In the genomic region with DNA sequence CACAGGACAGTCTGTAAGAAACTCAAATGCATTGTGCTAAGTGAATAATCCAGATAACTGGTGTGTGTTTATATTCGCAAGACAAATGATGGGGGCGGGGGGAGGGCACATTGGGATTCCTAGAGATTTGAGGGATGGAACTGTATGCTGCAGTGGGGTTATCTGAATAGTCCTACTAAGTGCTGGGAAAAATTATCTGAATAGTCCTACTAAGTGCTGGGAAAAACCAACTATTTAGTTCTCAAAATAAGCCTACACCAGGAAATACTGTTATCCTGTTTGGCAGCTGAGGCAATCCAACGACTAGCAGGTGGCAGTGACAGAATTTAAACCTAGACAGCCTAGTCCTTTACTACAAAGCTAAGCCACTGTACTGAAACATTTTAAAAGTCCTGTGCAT, we compare ENCODE assay signal across 29 mouse cellular contexts.
"Had no signal": no experiment of that assay in that cellular context is flagged by ENCODE, and none has a peak within 500 bp of the region (broad histone marks: within the 10 kb centered on the region; RNA-seq: fewer than 3 reads in every experiment).

No protein-coding gene starts in this region.

- H3K4me2 ChIP-seq: limb, embryonic 12.5 days; limb, embryonic 13.5 days; limb, embryonic 15.5 days; liver, embryonic 11.5 days; liver, embryonic 12.5 days; liver, embryonic 13.5 days; liver, embryonic 15.5 days; lung, embryonic 14.5 days; lung, embryonic 15.5 days; midbrain, embryonic 11.5 days; midbrain, embryonic 12.5 days; midbrain, embryonic 13.5 days; midbrain, embryonic 15.5 days had no signal

- H3K27ac ChIP-seq: limb, embryonic 13.5 days; limb, embryonic 15.5 days; liver, embryonic 12.5 days; liver, embryonic 13.5 days; liver, embryonic 14.5 days; liver, embryonic 15.5 days; lung, embryonic 15.5 days; macrophage; midbrain, embryonic 12.5 days; midbrain, embryonic 15.5 days had no signal

- H3K36me3 ChIP-seq: limb, embryonic 10.5 days; limb, embryonic 12.5 days; limb, embryonic 13.5 days; limb, embryonic 15.5 days; liver, embryonic 12.5 days; liver, embryonic 13.5 days; liver, embryonic 15.5 days; lung, embryonic 15.5 days; midbrain, embryonic 10.5 days; midbrain, embryonic 12.5 days; midbrain, embryonic 13.5 days; midbrain, embryonic 15.5 days had no signal

- DNase-seq: left cerebral cortex, postnatal 4 days; liver; liver, embryonic 13.5 days; liver, postnatal 0 days; lung, adult 18-20 months; lung, adult 2 months; lung, embryonic 14.5 days; lung, postnatal 10 days; lung, postnatal 14 days; lung, postnatal 36 days; lung, postnatal 4 days; midbrain, embryonic 14.5 days had no signal

- H3K9me3 ChIP-seq: limb, embryonic 10.5 days; limb, embryonic 12.5 days; limb, embryonic 13.5 days; limb, embryonic 15.5 days; liver, embryonic 12.5 days; liver, embryonic 13.5 days; liver, embryonic 15.5 days; lung, embryonic 15.5 days; megakaryocyte, embryonic 14.5 days; midbrain, embryonic 10.5 days; midbrain, embryonic 12.5 days; midbrain, embryonic 13.5 days; midbrain, embryonic 15.5 days had no signal

- H3K27me3 ChIP-seq: limb, embryonic 12.5 days; limb, embryonic 13.5 days; limb, embryonic 15.5 days; liver, embryonic 12.5 days; liver, embryonic 13.5 days; liver, embryonic 15.5 days; lung, embryonic 15.5 days; megakaryocyte, embryonic 14.5 days; midbrain, embryonic 12.5 days; midbrain, embryonic 15.5 days had no signal

- H3K9ac ChIP-seq: limb, embryonic 12.5 days; limb, embryonic 13.5 days; limb, embryonic 15.5 days; liver, embryonic 12.5 days; liver, embryonic 13.5 days; liver, embryonic 14.5 days; liver, embryonic 15.5 days; liver, postnatal 0 days; lung, embryonic 14.5 days; lung, embryonic 15.5 days; midbrain, embryonic 12.5 days; midbrain, embryonic 13.5 days; midbrain, embryonic 15.5 days had no signal

- H3K4me3 ChIP-seq: limb, embryonic 10.5 days; limb, embryonic 12.5 days; limb, embryonic 13.5 days; limb, embryonic 15.5 days; liver, embryonic 12.5 days; liver, embryonic 13.5 days; liver, embryonic 15.5 days; lung, embryonic 15.5 days; megakaryocyte, embryonic 14.5 days; midbrain, embryonic 10.5 days; midbrain, embryonic 12.5 days; midbrain, embryonic 13.5 days; midbrain, embryonic 15.5 days; myocyte had no signal
